Mouse (Mus musculus): Measurements from ENCODE around the gene Gm17606.
A peak's percentile ranks its signal among the peaks of the same experiment; 100 is the strongest.

Gene Gm17606

DNA sequence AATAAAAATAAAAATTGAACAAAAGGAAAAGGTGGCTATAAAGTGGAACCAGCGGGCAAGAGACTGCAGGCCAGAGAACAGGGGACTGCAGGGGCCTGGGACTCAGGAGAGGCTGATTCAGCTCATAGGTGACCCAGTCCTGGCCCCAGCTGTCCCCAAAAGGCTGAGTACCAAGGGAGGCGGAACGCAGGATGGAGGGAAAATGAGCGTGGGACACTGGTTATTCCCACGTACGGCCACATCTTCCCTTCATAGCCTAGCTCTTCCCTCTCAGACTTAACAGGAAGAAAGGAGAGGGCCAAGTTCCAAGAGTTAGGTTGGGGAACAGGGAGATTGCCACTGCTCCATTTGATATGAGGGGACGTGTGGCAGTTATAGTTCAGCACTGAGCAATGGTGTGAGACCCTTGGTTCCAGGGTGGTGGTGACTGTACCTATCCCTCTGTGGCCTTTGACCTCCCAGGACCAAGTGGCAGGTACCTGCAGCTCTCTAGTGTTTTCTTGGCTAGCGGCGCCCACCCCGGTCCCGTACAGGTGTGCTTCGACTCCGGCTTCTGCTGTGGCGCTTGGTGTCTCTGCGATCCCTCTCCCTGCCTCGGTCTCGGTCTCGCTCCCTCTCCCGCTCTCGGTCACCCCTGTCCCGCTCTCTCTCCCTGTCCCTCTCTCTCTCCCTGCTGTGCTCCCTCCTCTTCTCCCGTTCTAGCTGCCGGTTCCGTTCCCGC is 1.6 kb downstream of the Gm17606 start:
- TF ChIP-seq POU5F1 (IDR thresholded peaks at IDR 0.05; ENCODE audit: borderline replicate concordance, low read length) (no peak), CTCF (conservative IDR thresholded peaks at IDR 0.05; ENCODE audit: low read length) (no peak), NANOG (IDR thresholded peaks at IDR 0.05; ENCODE audit: borderline replicate concordance, low read length) (no peak)
- H3K4me3 ChIP-seq (replicated peaks; ENCODE audit: low read length), result peak overlapping the region; percentile 86; the same call in 1 of the 2 replicates
- H3K9me3 ChIP-seq (ENCODE audit: low read length), result no peaks in the 10 kb centered on the region
- peaks cover 63% of the 10 kb centered on the region for H3K36me3 ChIP-seq (ENCODE audit: insufficient read depth, low read length)
- peaks cover 30% of the 10 kb centered on the region for H3K27me3 ChIP-seq (ENCODE audit: insufficient read depth, low read length)
- peaks cover 63% of the 10 kb centered on the region for H3K4me1 ChIP-seq (replicated peaks; ENCODE audit: low read depth, low read length)

DNA sequence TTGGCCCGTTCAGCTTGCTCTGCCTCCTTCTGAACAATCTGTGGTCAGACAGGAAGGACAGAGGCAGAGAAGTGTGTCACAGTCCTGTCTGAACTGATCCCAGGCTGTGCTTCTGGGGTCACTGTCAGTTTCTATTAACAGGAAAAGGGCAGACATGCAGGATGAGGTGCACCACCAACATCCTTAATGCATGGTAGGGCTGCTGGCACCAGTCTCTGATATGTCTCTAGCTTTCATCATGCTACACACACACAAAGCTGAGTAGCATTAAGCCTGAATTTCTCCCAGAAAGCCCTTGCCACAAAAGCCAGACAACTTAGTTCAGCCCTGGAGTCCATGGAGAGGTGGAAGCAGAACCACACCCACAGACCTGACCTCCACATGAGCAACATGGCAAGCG is 2.3 kb downstream of the Gm17606 start:
- Histone ChIP-seq H3K4me1 (replicated peaks; ENCODE audit: low read depth, low read length) (peaks cover 68% of the 10 kb centered on the region), H3K27me3 (ENCODE audit: insufficient read depth, low read length) (peaks cover 29% of the 10 kb centered on the region), H3K36me3 (ENCODE audit: insufficient read depth, low read length) (peaks cover 69% of the 10 kb centered on the region), H3K4me3 (replicated peaks; ENCODE audit: low read length) (peak overlapping the region; percentile 5; the same call in 1 of the 2 replicates), H3K9me3 (ENCODE audit: low read length) (no peaks in the 10 kb centered on the region)
- no peak for TF ChIP-seq NANOG (IDR thresholded peaks at IDR 0.05; ENCODE audit: borderline replicate concordance, low read length)
- TF ChIP-seq POU5F1 (IDR thresholded peaks at IDR 0.05; ENCODE audit: borderline replicate concordance, low read length), result no peak
- no peak for TF ChIP-seq CTCF (conservative IDR thresholded peaks at IDR 0.05; ENCODE audit: low read length)

DNA sequence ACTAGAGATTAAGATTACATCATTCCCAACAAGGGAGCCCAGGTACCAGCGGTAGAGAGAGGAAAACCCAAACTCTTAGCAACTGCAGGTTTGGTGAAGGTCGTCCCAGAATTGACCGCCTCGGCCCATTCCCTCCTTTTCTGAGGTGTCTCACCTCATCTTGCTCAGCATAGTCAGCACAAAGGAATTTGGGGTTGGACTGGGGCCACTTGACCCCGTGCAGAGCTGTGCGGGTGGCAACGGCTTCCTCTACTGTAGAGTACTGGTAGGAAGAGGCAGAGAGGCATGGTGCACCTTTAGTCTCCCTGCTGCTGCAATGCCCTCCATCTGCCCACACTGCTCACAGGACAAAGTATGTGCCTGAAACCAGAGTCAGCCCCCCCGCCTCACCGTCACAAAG is 3.5 kb downstream of the Gm17606 start:
- TF ChIP-seq CTCF (conservative IDR thresholded peaks at IDR 0.05; ENCODE audit: low read length), result no peak
- TF ChIP-seq POU5F1 (IDR thresholded peaks at IDR 0.05; ENCODE audit: borderline replicate concordance, low read length), result no peak
- no peak for TF ChIP-seq NANOG (IDR thresholded peaks at IDR 0.05; ENCODE audit: borderline replicate concordance, low read length)
- peaks cover 17% of the 10 kb centered on the region for H3K27me3 ChIP-seq (ENCODE audit: insufficient read depth, low read length)
- H3K4me1 ChIP-seq (replicated peaks; ENCODE audit: low read depth, low read length), result peaks cover 79% of the 10 kb centered on the region
- H3K36me3 ChIP-seq (ENCODE audit: insufficient read depth, low read length), result peaks cover 74% of the 10 kb centered on the region
- no peaks in the 10 kb centered on the region for H3K9me3 ChIP-seq (ENCODE audit: low read length)
- peak overlapping the region; percentile 41; the same call in 1 of the 2 replicates for H3K4me3 ChIP-seq (replicated peaks; ENCODE audit: low read length)

DNA sequence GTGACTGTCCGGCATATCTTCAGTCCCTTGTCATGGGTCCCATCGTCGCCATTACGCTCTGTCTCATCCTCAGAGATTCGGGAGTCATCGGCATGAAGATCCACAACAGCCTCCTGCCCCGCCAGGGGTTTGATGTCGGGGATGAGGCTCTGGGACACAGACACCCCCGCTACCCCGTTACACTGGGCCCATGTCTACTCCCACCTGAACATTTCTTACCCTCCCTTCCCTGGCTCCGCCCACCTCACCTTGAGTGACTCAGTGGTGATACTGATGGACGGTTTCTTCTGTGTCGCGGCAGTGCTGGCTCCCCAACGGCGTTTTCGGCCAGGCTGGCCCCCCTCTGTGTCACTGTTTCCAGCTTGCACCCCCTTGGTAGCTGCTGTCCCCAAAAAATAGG is 5.7 kb downstream of the Gm17606 start:
- peaks cover 89% of the 10 kb centered on the region for H3K4me1 ChIP-seq (replicated peaks; ENCODE audit: low read depth, low read length)
- no peaks in the 10 kb centered on the region for H3K9me3 ChIP-seq (ENCODE audit: low read length)
- H3K36me3 ChIP-seq (ENCODE audit: insufficient read depth, low read length), result peaks cover 94% of the 10 kb centered on the region
- H3K27me3 ChIP-seq (ENCODE audit: insufficient read depth, low read length), result no peaks in the 10 kb centered on the region
- TF ChIP-seq POU5F1 (IDR thresholded peaks at IDR 0.05; ENCODE audit: borderline replicate concordance, low read length) (no peak), NANOG (IDR thresholded peaks at IDR 0.05; ENCODE audit: borderline replicate concordance, low read length) (no peak), CTCF (conservative IDR thresholded peaks at IDR 0.05; ENCODE audit: low read length) (no peak)
- H3K4me3 ChIP-seq (replicated peaks; ENCODE audit: low read length), result no peak overlapping the region

DNA sequence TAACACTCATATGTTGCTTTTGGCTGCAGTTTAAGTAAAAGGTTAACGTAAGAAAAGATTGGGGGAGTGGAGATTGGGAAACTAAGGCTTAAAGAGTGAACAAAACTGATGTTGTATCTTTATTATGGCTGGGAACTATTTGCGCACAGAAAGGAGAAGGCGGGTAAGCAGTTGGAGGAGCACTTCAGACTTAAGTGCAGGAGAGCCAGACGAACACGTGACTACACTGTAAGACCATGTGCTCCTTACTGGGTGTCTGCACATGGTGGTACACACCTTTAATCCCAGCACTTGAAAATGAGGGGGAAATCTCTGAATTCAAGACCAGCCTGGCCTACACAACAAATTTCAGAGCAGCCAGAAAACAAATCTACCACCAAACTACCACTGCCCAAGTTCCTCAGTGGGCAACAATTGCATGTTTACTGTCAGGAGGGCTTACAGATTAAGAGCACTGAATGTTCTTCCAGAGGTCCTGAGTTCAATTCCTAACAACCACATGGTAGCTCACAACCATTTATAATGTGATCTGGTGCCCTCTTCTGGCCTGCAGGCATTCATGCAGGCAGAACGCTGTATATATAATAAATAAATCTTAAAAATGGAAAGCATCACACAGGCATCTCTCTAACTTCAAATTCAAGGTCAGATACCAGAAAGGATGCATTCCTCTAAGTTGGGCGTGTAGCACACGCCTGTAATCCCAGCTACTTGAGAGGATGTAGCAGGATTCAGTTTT is 6.3 kb downstream of the Gm17606 start:
- no peak overlapping the region for H3K4me3 ChIP-seq (replicated peaks; ENCODE audit: low read length)
- TF ChIP-seq NANOG (IDR thresholded peaks at IDR 0.05; ENCODE audit: borderline replicate concordance, low read length) (no peak), CTCF (conservative IDR thresholded peaks at IDR 0.05; ENCODE audit: low read length) (peak; percentile 29; the same call in 1 of the 2 replicates), POU5F1 (IDR thresholded peaks at IDR 0.05; ENCODE audit: borderline replicate concordance, low read length) (no peak)
- H3K36me3 ChIP-seq (ENCODE audit: insufficient read depth, low read length), result peaks cover 98% of the 10 kb centered on the region
- H3K27me3 ChIP-seq (ENCODE audit: insufficient read depth, low read length), result no peaks in the 10 kb centered on the region
- H3K4me1 ChIP-seq (replicated peaks; ENCODE audit: low read depth, low read length), result peaks cover 92% of the 10 kb centered on the region
- H3K9me3 ChIP-seq (ENCODE audit: low read length), result no peaks in the 10 kb centered on the region

DNA sequence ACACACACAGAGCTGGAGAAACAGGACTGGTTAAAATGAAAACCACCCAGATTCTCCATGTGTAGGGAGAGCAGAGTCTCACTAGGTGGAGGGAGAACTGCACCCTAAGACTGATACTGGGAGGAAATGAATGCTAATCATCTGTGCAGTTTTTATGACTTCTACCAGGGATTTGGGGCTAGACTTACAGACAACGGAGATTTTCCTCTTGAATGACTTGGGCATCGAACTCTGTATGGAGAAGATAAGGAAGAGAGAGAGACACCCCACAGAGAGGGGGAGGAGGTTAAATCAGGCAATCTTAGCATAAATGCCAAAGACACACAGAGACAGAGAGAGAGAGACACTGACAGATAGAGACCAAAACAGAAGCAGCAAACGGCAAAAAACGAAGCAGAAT is 7.1 kb downstream of the Gm17606 start:
- Histone ChIP-seq H3K9me3 (ENCODE audit: low read length) (no peaks in the 10 kb centered on the region), H3K36me3 (ENCODE audit: insufficient read depth, low read length) (peaks cover 97% of the 10 kb centered on the region), H3K4me3 (replicated peaks; ENCODE audit: low read length) (no peak overlapping the region), H3K4me1 (replicated peaks; ENCODE audit: low read depth, low read length) (peaks cover 92% of the 10 kb centered on the region), H3K27me3 (ENCODE audit: insufficient read depth, low read length) (no peaks in the 10 kb centered on the region)
- TF ChIP-seq NANOG (IDR thresholded peaks at IDR 0.05; ENCODE audit: borderline replicate concordance, low read length) (no peak), CTCF (conservative IDR thresholded peaks at IDR 0.05; ENCODE audit: low read length) (no peak), POU5F1 (IDR thresholded peaks at IDR 0.05; ENCODE audit: borderline replicate concordance, low read length) (no peak)

DNA sequence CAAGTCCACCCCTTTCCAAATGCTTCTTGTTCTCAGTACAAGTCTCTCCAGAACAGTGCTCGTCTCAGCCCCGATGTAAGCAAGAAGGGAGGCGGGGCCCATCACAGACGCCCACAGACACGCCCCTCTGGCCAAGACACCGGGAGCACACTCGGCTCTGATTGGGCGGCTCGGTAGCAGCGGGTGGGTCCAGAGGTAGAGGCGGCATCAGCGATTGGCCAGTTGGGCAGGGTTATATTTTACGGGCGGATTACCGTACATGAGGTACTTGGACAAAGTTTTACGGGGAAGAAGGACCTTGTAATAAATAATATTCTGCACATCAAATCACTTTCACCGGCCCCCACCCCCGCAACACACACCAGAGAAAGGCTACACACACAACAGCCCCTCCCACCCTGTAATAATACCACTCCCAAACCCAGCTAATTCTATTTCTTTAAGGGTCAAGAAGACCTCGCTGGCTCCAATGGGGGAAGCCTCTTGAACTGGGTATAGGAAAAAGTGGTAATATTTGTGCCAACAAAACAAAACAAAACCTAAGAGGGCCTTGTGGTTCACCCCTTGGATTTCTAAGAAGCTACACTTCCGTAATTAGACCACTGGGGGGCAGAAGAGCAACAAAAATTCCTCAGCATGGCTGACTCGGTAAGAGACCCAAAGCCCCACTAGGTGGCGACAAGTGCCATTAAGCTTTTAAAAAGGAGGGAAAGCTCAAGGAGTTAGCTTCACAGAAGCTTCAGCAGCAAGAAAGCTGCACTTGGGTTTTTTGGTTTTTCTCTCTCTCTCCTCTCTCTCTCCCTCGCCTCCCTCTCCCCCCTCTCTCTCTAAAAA is 10.1 kb downstream of the Gm17606 start:
- Histone ChIP-seq H3K4me3 (replicated peaks; ENCODE audit: low read length) (0 out of 2 replicates have a peak overlapping the region, but pooled peaks have one; percentile 17), H3K27me3 (ENCODE audit: insufficient read depth, low read length) (no peaks in the 10 kb centered on the region), H3K36me3 (ENCODE audit: insufficient read depth, low read length) (peaks cover 77% of the 10 kb centered on the region), H3K9me3 (ENCODE audit: low read length) (no peaks in the 10 kb centered on the region), H3K4me1 (replicated peaks; ENCODE audit: low read depth, low read length) (peaks cover 78% of the 10 kb centered on the region)
- TF ChIP-seq CTCF (conservative IDR thresholded peaks at IDR 0.05; ENCODE audit: low read length) (peak; percentile 95), NANOG (IDR thresholded peaks at IDR 0.05; ENCODE audit: borderline replicate concordance, low read length) (no peak)

DNA sequence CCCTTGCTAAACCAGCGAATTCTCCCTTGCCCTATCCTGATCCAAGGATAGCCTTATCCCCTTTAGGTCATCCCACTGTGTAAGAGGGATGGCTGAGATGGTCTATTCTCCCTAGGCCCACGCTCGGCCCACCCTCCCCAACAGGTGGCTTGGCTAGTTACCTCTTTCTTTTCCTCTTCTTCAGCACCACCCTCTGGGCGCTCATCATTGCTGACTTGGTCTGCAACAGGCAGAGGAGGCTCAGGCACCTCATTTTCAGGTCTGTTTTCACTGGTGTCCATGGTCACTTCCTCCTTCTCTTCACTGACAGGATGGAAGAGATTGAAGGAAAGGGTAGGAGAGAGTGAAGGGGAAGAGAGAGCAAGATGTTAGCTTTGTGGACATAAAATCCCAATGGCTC is 10.8 kb downstream of the Gm17606 start:
- Histone ChIP-seq H3K36me3 (ENCODE audit: insufficient read depth, low read length) (peaks cover 77% of the 10 kb centered on the region), H3K9me3 (ENCODE audit: low read length) (no peaks in the 10 kb centered on the region), H3K4me1 (replicated peaks; ENCODE audit: low read depth, low read length) (peaks cover 72% of the 10 kb centered on the region), H3K27me3 (ENCODE audit: insufficient read depth, low read length) (no peaks in the 10 kb centered on the region), H3K4me3 (replicated peaks; ENCODE audit: low read length) (peak overlapping the region; percentile 93)
- TF ChIP-seq POU5F1 (IDR thresholded peaks at IDR 0.05; ENCODE audit: borderline replicate concordance, low read length) (no peak), CTCF (conservative IDR thresholded peaks at IDR 0.05; ENCODE audit: low read length) (no peak), NANOG (IDR thresholded peaks at IDR 0.05; ENCODE audit: borderline replicate concordance, low read length) (no peak)

Data from E14TG2a.4 (cell line).